Mouse (Mus musculus) duodenum, adult 2 months (tissue): Measurements from ENCODE around the gene Nubpl. TPM values are rescaled to one million over a fixed set of nuclear protein-coding genes. Genes with fewer than 3 reads are reported as not detected.

Experiments
- polyA plus RNA-seq: library from polyadenylated mRNA; depleted of rRNA; stranded (reverse); fragments of >200 nt; gene quantifications from 2 replicates; pipeline ENCODE4 v1.2.3, GENCODE M21; 2012; ENCODE audit warnings: low replicate concordance; rRNA removed

Gene Nubpl
- polyA plus RNA-seq, result 0.15 and 0.79 TPM in 2 replicates

DNA sequence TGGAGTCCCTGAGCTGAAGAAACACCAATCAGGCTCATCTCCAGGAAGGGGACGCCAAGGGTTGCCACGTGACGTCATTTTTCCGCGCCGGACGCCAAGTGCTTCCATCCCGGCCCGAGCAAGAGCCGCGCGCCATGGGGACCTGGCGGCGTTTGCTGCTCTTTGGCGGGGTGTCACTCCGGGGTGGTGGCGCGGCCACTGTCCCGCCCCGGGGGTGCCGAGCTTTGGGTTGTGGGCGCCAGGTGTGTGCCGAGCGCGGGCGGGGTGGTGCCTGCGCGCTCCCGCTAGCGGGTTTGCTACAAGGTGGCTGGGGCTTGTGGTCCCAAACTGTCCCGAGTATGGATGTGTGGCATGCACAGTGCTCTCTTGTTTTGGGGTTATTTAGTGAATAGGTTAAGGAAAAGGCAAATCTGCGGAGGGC lies at the start of gene Nubpl:
Nubpl (plus strand) TSS at position 88 of the 421 bp plus-strand sequence.

Other genes with a start within 250 kb of the Nubpl start
- 28.8 and 46.0 TPM in 2 replicates for gene Heatr5a, start 126.4 kb upstream of the Nubpl start, polyA plus RNA-seq
- gene Dtd2, start 91.2 kb upstream of the Nubpl start, polyA plus RNA-seq, result 3.0 and 3.9 TPM in 2 replicates
- gene Gpr33, start 69.7 kb upstream of the Nubpl start, polyA plus RNA-seq, result not detected in 2 replicates